Mouse (Mus musculus): ENCODE results near the gene Mcm5.

Gene Mcm5

GRCm38 (mm10) chr8:75093399-75094156 lies 15.8 kb upstream of the Mcm5 start, which contains the start of gene Hmox1:
Gene Hmox1 (plus strand): TSS chr8:75093621.
- intact Hi-C loops (cut with DNase I), result no loop called here

DNA sequence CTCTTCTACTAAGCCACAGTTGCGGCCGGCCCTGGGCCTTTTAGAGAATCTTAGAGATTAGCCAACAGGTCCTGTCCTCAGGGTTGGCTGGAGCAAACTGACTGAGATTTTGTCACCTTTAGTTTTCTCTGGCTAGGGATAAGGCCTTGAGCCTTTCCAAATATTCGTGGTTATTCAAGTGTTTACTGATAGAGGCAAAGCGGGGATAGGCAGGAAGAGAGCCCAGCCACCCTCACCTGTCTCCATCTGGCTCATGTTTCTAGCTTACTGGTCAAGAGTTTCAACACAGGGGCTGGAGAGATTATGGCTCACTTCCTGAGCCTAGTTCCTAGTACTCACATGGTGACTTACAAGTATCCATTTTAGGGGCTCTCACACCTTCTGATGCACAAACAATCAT lies 6.4 kb upstream of the Mcm5 start:
- intact Hi-C loops (cut with DNase I), result no loop called here

GRCm38 (mm10) chr8:75103376-75103878 lies 5.9 kb upstream of the Mcm5 start:
- intact Hi-C loops (cut with DNase I), result no loop called here

GRCm38 (mm10) chr8:75108527-75109235 lies 688 bp upstream of the Mcm5 start:
- intact Hi-C loops (cut with DNase I), result loop anchor here (1.0 to 5.0 kb wide), 2 partner anchors 37 to 116 kb away; partner anchors contain the start of gene Hmgxb4

DNA sequence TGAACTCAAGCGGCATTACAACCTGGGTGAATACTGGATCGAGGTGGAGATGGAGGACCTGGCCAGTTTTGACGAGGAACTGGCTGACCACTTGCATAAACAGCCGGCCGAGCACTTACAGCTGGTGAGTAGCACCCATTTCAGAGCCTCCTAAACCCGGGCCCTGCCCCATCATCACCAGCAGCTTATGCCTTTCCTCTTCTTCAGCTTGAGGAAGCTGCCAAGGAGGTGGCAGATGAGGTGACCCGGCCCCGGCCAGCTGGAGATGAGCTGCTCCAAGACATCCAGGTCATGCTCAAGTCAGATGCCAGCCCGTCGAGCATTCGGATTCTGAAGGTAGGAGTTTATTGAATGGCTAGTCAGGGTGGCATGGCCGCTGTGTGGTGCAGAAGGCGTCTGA lies 724 bp downstream of the Mcm5 start:
- intact Hi-C loops (cut with DNase I), result no loop called here

DNA sequence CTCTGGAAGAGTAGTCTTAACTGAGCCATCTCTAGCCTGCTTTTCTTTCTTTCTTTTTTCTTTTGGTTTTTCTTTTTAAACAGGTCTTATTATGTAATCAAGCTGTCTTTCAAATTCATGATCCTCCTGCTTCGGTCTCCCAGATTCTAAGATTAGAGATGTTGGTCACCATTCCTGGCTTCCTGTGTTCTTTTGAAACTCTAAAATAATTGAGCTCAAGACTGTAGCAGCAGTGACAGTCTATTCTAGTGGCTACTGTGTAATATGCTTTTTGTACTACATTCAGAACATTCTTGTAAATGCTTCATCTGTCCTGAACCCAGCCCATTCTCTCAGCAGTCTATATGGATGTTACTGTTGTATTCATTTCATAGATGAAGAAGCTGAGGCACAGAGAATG lies 9.1 kb downstream of the Mcm5 start:
- intact Hi-C loops (cut with DNase I), result no loop called here

- intact Hi-C loops (cut with DNase I), result no loop called here
Observed at GRCm38 (mm10) chr8:75119287-75119686, 9.9 kb downstream of the Mcm5 start.

DNA sequence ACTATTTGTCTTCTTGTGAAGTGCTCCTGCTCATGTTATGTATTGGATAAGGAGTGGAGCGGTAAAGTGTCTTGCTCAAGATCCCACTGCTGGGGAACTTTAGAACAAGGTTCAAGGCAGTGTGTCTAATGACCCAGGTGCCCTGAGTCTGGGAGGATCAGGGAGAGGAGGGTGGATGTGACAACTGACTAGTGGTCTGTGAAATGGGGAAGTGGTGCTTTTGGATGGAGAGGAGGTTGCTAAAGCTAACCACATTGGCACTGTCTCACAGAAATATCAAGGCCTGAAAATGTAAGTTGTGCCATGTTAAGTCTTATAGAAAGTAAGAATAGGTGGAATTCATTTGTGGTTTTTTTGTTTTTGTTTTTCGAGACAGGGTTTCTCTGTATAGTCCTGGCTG lies 10.4 kb downstream of the Mcm5 start:
- intact Hi-C loops (cut with DNase I), result no loop called here

GRCm38 (mm10) chr8:75127406-75127805 lies 18.0 kb downstream of the Mcm5 start:
- intact Hi-C loops (cut with DNase I), result no loop called here

DNA sequence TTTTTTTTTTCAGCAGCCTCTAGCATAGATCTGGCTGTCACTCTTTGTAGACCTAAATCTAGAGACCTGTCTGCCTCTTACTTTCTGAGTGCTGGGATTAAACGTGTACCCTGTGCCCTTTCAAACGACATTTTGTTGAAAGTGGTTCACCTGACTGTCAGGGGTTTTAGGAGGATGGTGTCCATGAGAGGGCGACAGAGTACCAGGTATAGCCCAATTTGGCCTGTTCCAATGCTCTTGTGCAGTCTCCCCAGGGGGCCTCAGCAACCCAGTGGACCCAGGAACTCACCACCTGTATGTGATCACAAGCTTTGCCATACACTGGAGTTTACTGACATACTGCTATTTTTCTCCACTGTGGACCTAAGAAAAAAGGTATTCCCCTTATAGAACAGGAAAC lies 23.1 kb downstream of the Mcm5 start:
- intact Hi-C loops (cut with DNase I), result loop anchor here (1.0 to 5.0 kb wide), 2 partner anchors 86 to 140 kb away; no protein-coding TSS in a partner anchor

- intact Hi-C loops (cut with DNase I), result loop anchor here (5.0 kb wide), 1 partner anchor 139 kb away; no protein-coding TSS in a partner anchor
Observed at GRCm38 (mm10) chr8:75133399-75133798, 24.0 kb downstream of the Mcm5 start.

DNA sequence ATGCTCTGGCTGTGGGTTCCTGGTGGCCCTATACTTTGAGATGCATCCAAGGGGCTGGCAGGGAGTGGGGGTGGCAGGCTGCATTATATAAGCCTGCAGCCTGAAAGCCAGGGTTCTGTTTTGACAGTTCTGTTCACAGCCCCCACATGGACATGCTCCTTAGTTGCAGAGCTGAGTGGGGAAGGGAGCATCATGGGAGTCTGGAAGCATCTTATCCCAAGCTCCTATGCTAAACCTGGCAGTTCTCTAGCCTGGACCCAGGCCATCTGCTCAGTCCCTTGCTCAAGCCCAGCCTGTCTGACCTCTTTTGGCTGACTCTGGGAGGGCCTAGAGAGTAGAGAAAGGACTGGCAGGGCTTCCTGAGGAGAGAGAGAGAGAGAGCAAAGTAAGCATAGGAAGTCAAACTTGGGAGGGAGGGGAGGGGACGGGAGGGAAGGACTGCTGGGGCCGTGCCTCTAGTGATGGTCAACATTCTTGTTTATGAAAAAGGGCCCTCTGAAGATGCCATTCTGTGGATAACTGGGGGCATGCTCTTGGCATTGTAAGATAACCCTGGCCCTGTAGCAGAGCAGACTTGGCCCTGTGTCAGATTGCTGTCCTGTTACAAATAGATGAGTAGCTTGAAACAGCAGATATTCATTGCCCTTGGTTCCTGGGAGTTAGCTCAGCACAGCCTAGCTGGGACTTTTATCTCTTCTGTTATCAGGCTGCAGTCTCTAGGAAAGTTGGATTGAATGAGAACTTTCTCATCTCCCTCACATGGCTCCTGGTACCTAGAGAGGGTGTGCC lies 25.4 kb downstream of the Mcm5 start:
- intact Hi-C loops (cut with DNase I), result loop anchor here (5.0 kb wide), 1 partner anchor 138 kb away; no protein-coding TSS in a partner anchor

GRCm38 (mm10) chr8:75135756-75136155 lies 26.4 kb downstream of the Mcm5 start:
- intact Hi-C loops (cut with DNase I), result no loop called here

- intact Hi-C loops (cut with DNase I), result no loop called here
Observed at GRCm38 (mm10) chr8:75136256-75136655, 26.9 kb downstream of the Mcm5 start.

DNA sequence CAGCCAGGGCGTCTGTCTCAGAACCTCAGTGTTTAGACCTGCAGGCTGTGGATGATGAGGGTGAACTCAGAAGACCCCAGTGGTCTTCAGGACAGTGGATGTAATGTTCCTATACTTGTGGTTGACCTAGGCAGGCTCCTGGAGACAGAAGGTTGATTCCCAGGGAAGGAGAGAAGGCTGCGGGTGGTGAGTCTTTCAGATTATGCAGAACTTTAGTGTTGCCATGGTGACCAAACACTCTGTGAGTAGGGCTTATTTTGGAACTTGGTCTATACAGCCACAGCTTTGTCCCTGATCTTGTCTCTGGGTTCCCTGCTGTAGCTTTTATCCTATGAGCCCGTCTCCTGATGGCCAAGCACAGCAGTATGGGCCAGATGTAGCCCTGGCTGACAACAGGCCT lies 28.2 kb downstream of the Mcm5 start:
- intact Hi-C loops (cut with DNase I), result no loop called here

GRCm38 (mm10) chr8:75150911-75151610 lies 41.7 kb downstream of the Mcm5 start:
- intact Hi-C loops (cut with DNase I), result no loop called here

GRCm38 (mm10) chr8:75151743-75152142 lies 42.4 kb downstream of the Mcm5 start:
- intact Hi-C loops (cut with DNase I), result no loop called here

DNA sequence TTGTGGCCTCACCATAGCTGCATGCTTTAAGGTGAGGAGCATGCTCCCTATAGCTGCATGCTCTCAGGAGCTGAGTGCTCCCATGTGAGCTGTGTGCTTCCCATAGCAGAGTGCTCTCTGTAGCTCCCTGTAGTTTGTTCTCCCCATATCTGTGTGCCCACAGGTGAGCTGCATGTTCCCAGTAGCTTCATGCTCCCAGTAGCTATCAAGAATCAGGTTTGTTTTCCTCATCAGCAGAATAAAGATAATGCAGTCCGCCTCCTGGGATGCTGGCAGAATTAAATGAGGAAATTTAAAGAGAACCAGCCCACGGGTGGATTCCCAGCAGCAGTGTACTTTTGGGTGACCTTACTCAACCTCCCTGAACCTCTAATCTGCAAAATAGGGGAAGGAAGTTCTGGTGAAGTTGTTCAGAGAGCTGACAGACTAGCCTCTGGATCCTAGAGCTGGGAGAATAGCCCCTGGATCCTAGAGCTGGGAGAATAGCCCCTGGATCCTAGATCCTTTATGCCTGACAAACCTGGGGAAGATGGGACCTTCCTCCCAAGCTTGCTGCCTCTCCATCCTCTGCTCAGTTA lies 43.2 kb downstream of the Mcm5 start:
- intact Hi-C loops (cut with DNase I), result no loop called here

DNA sequence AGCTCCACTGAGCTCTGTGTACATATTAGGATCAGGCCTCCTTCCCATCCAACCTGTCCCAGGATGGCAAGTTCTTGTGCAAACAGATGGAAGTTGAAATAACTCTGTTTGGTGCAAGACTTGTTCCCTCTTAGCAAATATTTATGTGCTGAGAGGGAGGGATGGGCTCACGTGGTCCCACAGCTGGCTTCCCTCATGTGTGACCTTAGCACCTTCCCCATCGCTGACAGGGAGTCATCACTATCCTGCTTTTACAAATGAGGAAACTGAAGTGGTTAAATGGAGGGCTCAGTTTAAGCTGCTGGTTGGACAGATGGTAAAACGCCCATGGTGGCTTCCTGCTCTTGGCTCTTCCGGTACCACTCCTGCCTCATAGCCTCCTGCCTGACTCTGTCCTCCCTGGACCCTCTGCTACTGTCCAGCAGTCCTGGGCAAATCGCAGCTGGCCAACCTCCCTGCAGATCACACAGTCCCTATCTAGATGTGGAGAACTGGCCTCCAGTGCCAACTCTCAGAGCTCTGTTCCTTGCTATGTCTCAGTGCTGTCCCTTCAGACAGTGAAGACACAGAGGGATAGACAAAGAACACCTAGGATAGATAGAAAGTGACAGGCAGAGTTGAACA lies 45.6 kb downstream of the Mcm5 start:
- intact Hi-C loops (cut with DNase I), result no loop called here

DNA sequence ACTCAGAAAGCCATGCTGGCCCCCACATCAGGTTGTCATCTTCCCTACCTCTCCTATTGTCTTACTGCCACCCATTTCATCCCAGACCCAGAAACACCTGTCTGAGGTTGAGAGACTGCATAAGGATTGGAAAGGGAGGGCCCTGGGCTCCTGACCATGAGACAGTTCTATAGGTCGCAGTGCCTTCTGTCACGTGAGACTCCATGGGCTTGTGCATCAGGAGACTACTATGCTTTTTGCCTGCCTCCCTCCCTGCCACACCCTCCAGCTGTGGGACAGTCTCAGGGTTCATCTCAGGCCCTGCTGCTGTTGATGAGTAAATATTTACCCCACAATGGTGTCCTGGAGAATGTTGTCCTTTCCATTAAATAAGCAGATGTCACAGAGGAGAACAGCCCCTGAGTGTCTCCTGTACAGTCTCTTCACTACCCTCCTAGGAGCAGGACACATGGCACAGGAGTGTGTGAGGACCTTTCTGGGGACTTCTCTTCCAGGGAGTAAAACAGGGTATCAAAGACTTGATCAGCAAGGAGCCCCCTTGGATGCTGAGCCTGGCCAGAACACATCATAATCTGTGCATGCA lies 46.5 kb downstream of the Mcm5 start:
- intact Hi-C loops (cut with DNase I), result no loop called here
